Mouse (Mus musculus) midbrain, embryonic 11.5 days (tissue): ENCODE data around the gene Klrb1a. TPM values are rescaled to one million over a fixed set of nuclear protein-coding genes. Genes with fewer than 3 reads are reported as not detected.

ENCODE experiments used
- ATAC-seq: fragments of 200-750 bp; cut with Nextera tagmentation; 2 replicates; pipeline ENCODE4 v1.8.0; 2017; ENCODE audit warnings: moderate TSS enrichment, moderate library complexity; ENCODE audit not compliant: low FRiP score
- DNase-seq: peaks from one replicate; pipeline ENCODE4 v3.0.0; 2015; ENCODE audit warnings: low spot score; ENCODE audit errors: missing footprints
- H3K27ac ChIP-seq: fragments of 300-500 bp; sonication (generic); 2 replicates; pipeline ENCODE4 v1.5.1; 2014; ENCODE audit warnings: low read depth, low read length
- H3K27me3 ChIP-seq: fragments of 300-500 bp; sonication (generic); 2 replicates; pipeline ENCODE4 v1.6.1; 2014; ENCODE audit warnings: mild to moderate bottlenecking, low read length, moderate library complexity, mixed read lengths; ENCODE audit not compliant: control insufficient read depth, insufficient read depth
- H3K36me3 ChIP-seq: fragments of 300-500 bp; sonication (generic); 2 replicates; pipeline ENCODE4 v1.6.1; 2014; ENCODE audit warnings: mild to moderate bottlenecking, low read length, moderate library complexity, mixed read lengths; ENCODE audit not compliant: control insufficient read depth, insufficient read depth
- H3K4me1 ChIP-seq: fragments of 300-500 bp; sonication (generic); 2 replicates; pipeline ENCODE4 v1.6.1; 2014; ENCODE audit warnings: low read length; ENCODE audit not compliant: control insufficient read depth, insufficient read depth
- H3K4me2 ChIP-seq: fragments of 300-500 bp; sonication (generic); 2 replicates; pipeline ENCODE4 v1.6.1; 2014; ENCODE audit warnings: mild to moderate bottlenecking, moderate library complexity
- H3K4me3 ChIP-seq: fragments of 300-500 bp; sonication (generic); 2 replicates; pipeline ENCODE4 v1.5.1; 2014; ENCODE audit warnings: low read depth, low read length
- H3K9ac ChIP-seq: fragments of 300-500 bp; sonication (generic); 2 replicates; pipeline ENCODE4 v1.6.1; 2014; ENCODE audit warnings: low read length
- H3K9me3 ChIP-seq: fragments of 300-500 bp; sonication (generic); 2 replicates; pipeline ENCODE4 v1.6.1; 2016; ENCODE audit warnings: low read length; ENCODE audit not compliant: control insufficient read depth
- WGBS: fragments of 180-500 bp; shearing (Covaris S2); extraction: QIAGEN DNeasy Blood & Tissue Kit; methylation state at CpG from one replicate; pipeline ENCODE4 v1.1.7; 2014; 5-methylcytosine and 5-hydroxymethylcytosine counted together
- polyA plus RNA-seq: library from polyadenylated mRNA; unstranded; fragments of >200 nt; fragmentation: Nextera tagmentation; extraction: Ambion mirVana; gene quantifications from 2 replicates; pipeline ENCODE4 v1.2.1, GENCODE M21; 2014

The Klrb1a gene
- polyA plus RNA-seq, 1 experiment from 2014 or later, result not detected

DNA sequence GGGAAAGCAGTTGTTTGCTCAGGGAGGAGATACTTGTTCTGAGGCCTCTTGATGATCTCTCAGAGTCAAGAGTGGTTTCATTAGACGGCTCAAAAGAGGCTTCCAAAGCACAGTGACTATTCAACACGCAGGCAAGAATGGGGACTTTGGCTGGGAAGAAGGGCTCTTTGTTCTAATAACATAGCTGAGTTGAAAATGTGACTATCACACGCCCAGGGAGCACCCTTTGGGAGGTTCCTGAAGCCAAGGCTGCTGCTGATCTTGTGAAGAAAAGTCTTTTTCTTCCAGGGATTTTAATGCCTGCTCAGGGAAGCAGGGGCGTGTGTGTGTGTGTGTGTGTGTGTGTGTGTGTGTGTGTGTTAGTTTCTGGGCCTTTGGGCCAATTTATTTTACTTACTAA, 33.9 kb downstream of the Klrb1a start:
- Histone ChIP-seq H3K36me3 (no peaks in the 10 kb centered on the region), H3K4me2 (no peak overlapping the region)
- no peak for ATAC-seq

DNA sequence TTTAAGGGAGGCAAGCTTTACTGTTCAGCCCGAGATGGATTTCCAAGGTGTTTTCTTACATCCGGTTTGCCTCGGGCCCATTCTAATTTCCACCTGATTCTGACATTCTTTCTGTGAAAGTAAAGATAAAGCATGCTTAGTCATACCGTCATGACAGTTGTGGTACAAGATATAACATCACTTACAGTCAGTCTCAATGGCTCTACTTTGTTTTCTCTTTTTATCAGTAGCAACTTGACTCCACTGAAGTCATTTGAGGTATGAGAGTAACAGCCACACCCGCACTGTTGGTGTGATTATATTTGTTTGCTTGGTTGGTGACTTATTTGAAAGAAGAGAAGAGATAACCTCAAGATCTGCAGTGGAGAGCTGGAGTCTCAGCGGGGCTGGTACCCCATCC, 35.7 kb downstream of the Klrb1a start:
- H3K27ac ChIP-seq, result no peak overlapping the region
- H3K36me3 ChIP-seq, result no peaks in the 10 kb centered on the region
- no peak overlapping the region for H3K9ac ChIP-seq
- H3K27me3 ChIP-seq, result no peaks in the 10 kb centered on the region
- DNase-seq (no peak), ATAC-seq (no peak)
- no peak overlapping the region for H3K4me2 ChIP-seq
- H3K9me3 ChIP-seq, result no peaks in the 10 kb centered on the region
- 86% methylated on average over 6 of the region's 6 CpGs for WGBS
- H3K4me3 ChIP-seq, result no peak overlapping the region
- H3K4me1 ChIP-seq, result no peaks in the 10 kb centered on the region

More for the DNA sequence above, 33.9 kb downstream of the Klrb1a start:
- H3K4me3 ChIP-seq, result no peak overlapping the region
- H3K4me1 ChIP-seq, result no peaks in the 10 kb centered on the region
- DNase-seq, result no peak
- 66% methylated on average over 4 of the region's 4 CpGs for WGBS
- H3K27ac ChIP-seq, result no peak overlapping the region
- no peak overlapping the region for H3K9ac ChIP-seq
- H3K27me3 ChIP-seq, result no peaks in the 10 kb centered on the region
- H3K9me3 ChIP-seq, result no peaks in the 10 kb centered on the region

DNA sequence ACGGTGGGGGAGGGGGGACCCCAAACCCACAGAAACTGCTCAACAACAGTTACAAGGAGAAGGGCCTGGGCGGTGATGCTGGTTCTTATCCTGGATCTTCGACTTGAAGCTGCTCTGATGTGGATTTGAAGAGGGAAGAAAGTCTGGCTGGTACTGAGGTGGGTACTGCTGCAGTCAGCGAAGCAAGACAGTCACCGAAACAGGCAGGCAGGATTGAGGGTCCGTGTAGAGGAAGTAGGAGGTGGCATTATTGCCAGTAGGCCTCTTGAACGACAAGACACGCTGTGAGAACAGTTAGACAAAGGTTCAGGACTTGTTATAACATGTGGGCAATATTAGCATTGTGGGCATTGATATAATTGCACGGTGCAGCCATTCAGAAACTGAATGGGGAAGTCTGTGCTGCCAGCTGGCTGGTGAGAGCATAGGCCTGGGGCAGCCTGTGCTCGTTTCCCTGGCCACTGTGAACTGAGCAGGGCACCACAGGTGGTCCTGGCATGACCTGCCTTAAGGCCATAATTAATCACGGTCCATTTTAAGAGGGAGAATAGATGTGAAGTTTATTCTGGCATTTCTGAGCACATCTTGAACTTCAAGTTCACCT, 37.6 kb downstream of the Klrb1a start:
- no peak overlapping the region for H3K27ac ChIP-seq
- no peaks in the 10 kb centered on the region for H3K36me3 ChIP-seq
- no peak overlapping the region for H3K4me3 ChIP-seq
- no peaks in the 10 kb centered on the region for H3K4me1 ChIP-seq
- WGBS, result 79% methylated on average over 11 of the region's 11 CpGs
- no peaks in the 10 kb centered on the region for H3K27me3 ChIP-seq
- no peak for DNase-seq
- H3K9ac ChIP-seq, result no peak overlapping the region
- H3K9me3 ChIP-seq, result no peaks in the 10 kb centered on the region
- ATAC-seq, result no peak
- H3K4me2 ChIP-seq, result no peak overlapping the region

DNA sequence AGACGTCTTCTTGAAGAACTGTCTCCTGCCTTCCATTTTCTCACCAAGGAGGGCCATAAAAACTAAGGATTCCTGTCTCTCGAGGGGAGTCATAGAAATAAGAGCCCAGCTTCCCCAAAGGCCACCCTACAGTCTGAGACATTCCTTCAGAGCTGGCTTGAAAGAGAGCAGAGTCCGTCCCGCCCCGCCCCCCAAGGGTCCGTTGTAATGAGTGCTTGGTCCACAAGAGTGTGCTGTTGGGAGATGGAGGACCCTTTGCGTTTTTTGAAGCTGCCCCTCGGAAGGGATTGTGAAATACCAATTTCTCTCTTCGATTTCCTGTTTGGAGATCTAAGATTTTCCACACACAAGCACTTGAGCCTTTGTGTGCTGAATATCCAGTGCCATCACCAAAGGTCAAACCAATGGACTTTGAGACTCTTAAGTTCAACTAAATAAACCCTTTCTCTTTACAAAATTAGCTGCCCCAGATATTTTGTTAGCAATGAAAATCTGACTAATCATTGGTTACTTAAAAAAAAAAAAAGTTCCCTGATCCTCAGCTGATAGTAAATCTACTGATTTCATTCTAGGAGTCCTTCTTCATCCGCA, 39.2 kb downstream of the Klrb1a start:
- Histone ChIP-seq H3K4me2 (no peak overlapping the region), H3K9ac (no peak overlapping the region), H3K27ac (no peak overlapping the region), H3K27me3 (no peaks in the 10 kb centered on the region), H3K9me3 (no peaks in the 10 kb centered on the region), H3K4me1 (no peaks in the 10 kb centered on the region), H3K4me3 (no peak overlapping the region), H3K36me3 (no peaks in the 10 kb centered on the region)
- DNase-seq (peak; percentile 93), ATAC-seq (no peak)
- WGBS, result 28% methylated on average over 10 of the region's 10 CpGs

DNA sequence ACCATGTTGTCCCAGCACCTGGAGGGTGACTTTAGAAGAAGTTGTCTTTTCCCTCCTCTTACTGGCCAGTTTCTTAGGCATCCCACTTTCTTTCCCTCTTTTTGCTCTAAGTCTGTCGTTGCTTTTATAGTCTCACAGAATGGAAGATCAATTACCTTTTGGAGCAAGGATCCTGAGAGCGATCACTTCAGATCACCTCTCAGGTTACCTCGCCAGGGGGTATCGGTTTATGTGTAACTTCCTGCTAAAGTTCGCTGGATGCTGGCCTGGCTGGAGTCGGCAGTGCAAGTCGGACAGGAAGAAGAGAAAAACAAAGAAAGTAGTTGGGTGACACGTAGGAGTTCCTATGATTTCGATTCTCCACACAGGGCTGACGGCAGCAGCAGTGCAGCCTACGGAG, 41.8 kb downstream of the Klrb1a start, which contains the start of gene A2ml1:
Gene A2ml1 (minus strand): TSS at position 101 of the 400 bp plus-strand sequence.
- no peaks in the 10 kb centered on the region for H3K36me3 ChIP-seq
- no peak within 1 kb of the TSS for H3K4me2 ChIP-seq
- no peak within 1 kb of the TSS for H3K4me3 ChIP-seq
- no peak for ATAC-seq
- no peak for DNase-seq
- H3K4me1 ChIP-seq, result no peaks in the 10 kb centered on the region
- no peak within 1 kb of the TSS for H3K9ac ChIP-seq
- H3K9me3 ChIP-seq, result no peaks in the 10 kb centered on the region
- H3K27ac ChIP-seq, result no peak within 1 kb of the TSS
- WGBS, result 79% methylated on average over 11 of the region's 11 CpGs
- H3K27me3 ChIP-seq, result no peaks in the 10 kb centered on the region

DNA sequence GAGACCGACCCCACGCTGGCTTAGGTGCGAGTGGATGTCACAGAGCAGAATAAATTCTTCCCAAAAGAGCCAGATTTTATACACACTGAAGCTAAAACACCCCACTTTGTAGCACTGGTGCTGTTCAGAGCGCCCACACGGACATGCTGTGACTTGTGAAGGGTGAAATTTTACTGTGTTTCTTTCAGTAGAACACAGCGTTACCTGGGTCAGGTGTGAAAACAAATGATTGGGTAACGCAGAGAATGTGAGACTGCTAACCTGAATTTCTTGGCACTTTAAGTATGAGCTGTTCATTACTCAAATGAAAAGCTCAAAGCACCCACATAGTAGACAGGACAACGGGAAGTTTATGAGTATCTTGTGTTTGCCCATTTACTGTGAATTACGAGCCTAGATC, 46.0 kb downstream of the Klrb1a start:
- Histone ChIP-seq H3K9me3 (no peaks in the 10 kb centered on the region), H3K4me1 (no peaks in the 10 kb centered on the region), H3K36me3 (no peaks in the 10 kb centered on the region), H3K4me3 (no peak overlapping the region), H3K27ac (no peak overlapping the region), H3K27me3 (no peaks in the 10 kb centered on the region), H3K9ac (no peak overlapping the region), H3K4me2 (no peak overlapping the region)
- WGBS, result 89% methylated on average over 9 of the region's 9 CpGs
- ATAC-seq (no peak), DNase-seq (no peak)

DNA sequence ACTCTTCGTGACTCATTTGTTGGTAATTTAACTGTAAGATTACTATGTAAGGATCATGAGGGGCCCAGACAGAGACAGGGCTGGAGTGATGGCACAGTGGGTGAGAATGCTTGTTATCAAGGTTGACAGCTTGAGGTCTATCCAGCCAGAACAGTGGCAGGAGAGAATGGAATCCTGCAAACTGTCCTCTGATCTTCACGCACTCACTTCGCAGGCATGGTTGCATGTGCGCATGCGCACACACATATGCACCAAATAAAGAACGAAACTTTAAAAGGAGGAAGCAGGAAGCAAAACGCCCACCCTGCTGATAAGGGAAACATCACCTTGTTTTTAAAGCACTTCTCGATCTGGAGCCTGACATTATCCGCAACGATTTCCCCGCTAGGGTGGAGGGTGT, 56.7 kb downstream of the Klrb1a start:
- Histone ChIP-seq H3K27me3 (no peaks in the 10 kb centered on the region), H3K4me3 (no peak overlapping the region), H3K9me3 (no peaks in the 10 kb centered on the region), H3K36me3 (no peaks in the 10 kb centered on the region), H3K4me1 (no peaks in the 10 kb centered on the region), H3K27ac (no peak overlapping the region), H3K4me2 (no peak overlapping the region), H3K9ac (no peak overlapping the region)
- ATAC-seq, result no peak
- no peak for DNase-seq
- 95% methylated on average over 11 of the region's 11 CpGs for WGBS

Other genes starting within 250 kb of the Klrb1a start
- 0.25 and 0.44 TPM in 2 replicates for gene Tex52, start 248.1 kb downstream of the Klrb1a start, polyA plus RNA-seq
- not detected in 2 replicates for gene Gm44596, start 248.0 kb downstream of the Klrb1a start, polyA plus RNA-seq
- gene Nrip2, start 224.2 kb downstream of the Klrb1a start, polyA plus RNA-seq, result 2.2 and 2.7 TPM in 2 replicates
- 26.3 and 27.2 TPM in 2 replicates for gene Itfg2, start 198.6 kb downstream of the Klrb1a start, polyA plus RNA-seq
- 559 and 584 TPM in 2 replicates for gene Fkbp4, start 184.9 kb downstream of the Klrb1a start, polyA plus RNA-seq
- not detected in 2 replicates for gene Pzp, start 96.8 kb downstream of the Klrb1a start, polyA plus RNA-seq
- gene A2ml1, start 41.9 kb downstream of the Klrb1a start, polyA plus RNA-seq, result not detected in 2 replicates
- gene Clec2h, start 38.9 kb upstream of the Klrb1a start, polyA plus RNA-seq, result not detected in 2 replicates
- gene Klrb1, start 99.5 kb upstream of the Klrb1a start, polyA plus RNA-seq, result not detected in 2 replicates
- gene Klrb1c, start 165.7 kb upstream of the Klrb1a start, polyA plus RNA-seq, result 0.08 TPM in 1 of 2 replicates, not detected in the other
- not detected in 2 replicates for gene Gm44511, start 202.8 kb upstream of the Klrb1a start, polyA plus RNA-seq
- not detected in 2 replicates for gene Klrb1b, start 202.8 kb upstream of the Klrb1a start, polyA plus RNA-seq